Mouse (Mus musculus): ENCODE results near the gene Tdg.

- TF ChIP-seq ZC3H11A (IDR thresholded peaks at IDR 0.05; ENCODE audit: low read depth, low read length) (no peak), CTCF (IDR thresholded peaks at IDR 0.05 in 2 of 3, conservative IDR thresholded peaks at IDR 0.05 in 1 of 3; ENCODE audit: control insufficient read depth in 1 of 3, insufficient read depth in 1 of 3, low read depth in 2 of 3, low read length in 3 of 3, poor library complexity in 1 of 3, severe bottlenecking in 1 of 3) (no peak), EP300 (IDR thresholded peaks at IDR 0.05; ENCODE audit: low read depth in 1 of 2, low read length in 2 of 2) (no peak), ZKSCAN1 (IDR thresholded peaks at IDR 0.05; ENCODE audit: low read depth, low read length) (no peak), CHD2 (IDR thresholded peaks at IDR 0.05; ENCODE audit: low read length) (no peak), ELF1 (IDR thresholded peaks at IDR 0.05; ENCODE audit: low read depth, low read length) (no peak), HCFC1 (IDR thresholded peaks at IDR 0.05; ENCODE audit: low read depth, low read length) (no peak), E2F4 (IDR thresholded peaks at IDR 0.05; ENCODE audit: borderline replicate concordance, low read depth, low read length) (no peak), POLR2A (IDR thresholded peaks at IDR 0.05; ENCODE audit: control insufficient read depth in 1 of 2, insufficient read depth in 1 of 2, low read depth in 1 of 2, low read length in 2 of 2, poor library complexity in 1 of 2) (no peak), MAX (IDR thresholded peaks at IDR 0.05; ENCODE audit: low read length) (no peak), NRF1 (IDR thresholded peaks at IDR 0.05; ENCODE audit: insufficient read depth, low read depth, low read length, poor library complexity, severe bottlenecking) (no peak), SIN3A (IDR thresholded peaks at IDR 0.05; ENCODE audit: low read length) (no peak), USF2 (IDR thresholded peaks at IDR 0.05; ENCODE audit: borderline replicate concordance in 1 of 2, insufficient read depth in 1 of 2, low read depth in 1 of 2, low read length in 2 of 2) (no peak)
These were observed 33.7 kb downstream of the Tdg start for GRCm38 (mm10) chr10:82663289-82663688.
